Mouse (Mus musculus): ENCODE measurements around the gene Stab1. TPM values are rescaled to one million over a fixed set of nuclear protein-coding genes. Genes with fewer than 3 reads are reported as not detected.

Gene Stab1
- polyA plus RNA-seq, 1 experiment from 2014 or later = 12.9 TPM

DNA sequence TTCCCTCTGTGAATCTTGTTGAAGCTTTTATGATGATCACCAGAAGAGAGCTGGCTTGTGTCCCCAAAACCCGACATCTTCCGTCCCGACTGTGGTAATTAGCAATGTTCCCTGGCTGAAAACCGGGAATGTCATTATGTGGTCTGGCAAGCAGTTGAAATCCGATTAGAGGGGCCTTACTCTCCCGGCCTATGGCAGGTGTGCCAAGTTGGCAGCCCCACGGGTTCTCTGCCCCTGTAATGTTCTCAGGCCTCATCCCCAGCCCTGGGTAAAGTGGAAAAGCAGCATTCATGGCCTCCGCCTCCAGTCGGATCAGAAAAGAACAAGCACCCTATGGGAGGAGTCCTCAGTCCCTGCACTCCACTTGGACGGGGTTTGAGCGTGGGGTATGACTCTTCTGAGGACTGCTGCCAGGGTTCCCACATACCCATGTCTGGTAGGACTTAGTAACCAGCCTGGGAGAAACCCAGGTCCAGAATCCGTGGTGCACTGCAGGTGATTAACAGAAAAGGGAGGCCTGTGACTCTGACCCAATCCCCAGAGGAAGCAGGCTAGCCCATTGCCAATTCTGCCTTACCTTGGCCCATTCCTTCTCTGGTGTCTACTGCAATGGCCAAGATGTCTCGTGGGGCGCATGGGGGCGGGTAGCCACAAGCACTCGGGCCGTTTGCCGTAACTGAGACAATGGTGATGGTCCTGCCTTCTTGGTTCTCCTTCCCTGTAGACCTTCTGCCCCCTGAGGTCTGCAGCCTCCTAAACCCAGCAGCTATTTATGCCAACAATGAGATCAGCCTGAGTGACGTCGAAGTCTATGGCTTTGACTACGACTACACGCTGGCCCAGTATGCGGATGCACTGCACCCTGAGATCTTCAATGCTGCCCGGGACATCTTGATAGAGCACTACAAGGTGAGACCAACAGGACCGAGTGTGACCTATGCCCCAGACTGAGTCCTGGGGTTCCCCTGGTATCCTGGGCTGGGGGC, 34.1 kb downstream of the Stab1 start:
- 65% methylated on average over 25 of the region's 25 CpGs for WGBS
- no peak overlapping the region for H3K4me2 ChIP-seq (replicated peaks)
- H3K27ac ChIP-seq (replicated peaks) = peak overlapping the region; percentile 71
- H3K9me3 ChIP-seq = no peaks in the 10 kb centered on the region
- 0 out of 2 replicates have a peak, but pooled peaks have one; percentile 2 for ATAC-seq (replicated peaks)
- peaks cover 57% of the 10 kb centered on the region for H3K4me1 ChIP-seq
- no peak overlapping the region for H3K4me3 ChIP-seq
- H3K9ac ChIP-seq (replicated peaks) = no peak overlapping the region
- no peaks in the 10 kb centered on the region for H3K27me3 ChIP-seq
- H3K36me3 ChIP-seq = peaks cover 25% of the 10 kb centered on the region

DNA sequence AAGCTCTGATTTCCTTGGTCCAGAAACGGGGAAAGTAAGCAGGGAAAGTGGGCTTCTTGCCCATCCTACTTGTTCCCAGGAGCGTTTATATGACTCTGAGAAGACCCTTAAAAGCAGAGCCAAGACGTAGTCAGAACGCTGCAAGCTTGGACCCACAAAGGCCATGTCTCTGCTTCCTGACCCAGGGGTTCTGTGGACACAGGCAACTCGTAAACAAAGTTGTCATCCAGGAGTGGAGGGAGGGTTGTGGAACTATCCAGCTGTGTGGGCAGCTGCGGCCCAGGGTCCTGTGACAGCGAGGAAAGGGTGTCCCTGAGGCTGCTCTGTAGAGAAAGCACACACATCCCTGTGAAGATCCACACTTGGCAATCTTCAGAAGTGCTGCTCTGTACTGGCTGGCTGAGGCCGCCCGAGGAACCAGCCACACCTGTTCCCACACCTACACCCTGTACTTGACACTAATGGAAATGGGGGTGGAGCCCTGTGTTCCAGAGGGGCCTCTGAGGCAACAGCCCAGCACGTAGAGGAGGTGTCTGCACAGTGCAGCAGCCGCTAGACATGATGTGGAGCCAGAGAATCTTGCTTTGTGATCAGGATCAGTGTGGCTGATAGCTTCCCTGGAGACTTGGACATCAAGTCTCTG, 35.3 kb downstream of the Stab1 start:
- Histone ChIP-seq H3K4me3 (0 out of 2 replicates have a peak overlapping the region, but pooled peaks have one; percentile 2), H3K27ac (replicated peaks) (peak overlapping the region; percentile 71), H3K4me2 (replicated peaks) (peak overlapping the region; percentile 71), H3K9ac (replicated peaks) (0 out of 2 replicates have a peak overlapping the region, but pooled peaks have one; percentile 4), H3K4me1 (peaks cover 60% of the 10 kb centered on the region), H3K36me3 (peaks cover 19% of the 10 kb centered on the region; the same call in 1 of the 2 replicates), H3K9me3 (no peaks in the 10 kb centered on the region), H3K27me3 (no peaks in the 10 kb centered on the region)
- no peak for ATAC-seq (replicated peaks)
- 65% methylated on average over 11 of the region's 11 CpGs for WGBS

DNA sequence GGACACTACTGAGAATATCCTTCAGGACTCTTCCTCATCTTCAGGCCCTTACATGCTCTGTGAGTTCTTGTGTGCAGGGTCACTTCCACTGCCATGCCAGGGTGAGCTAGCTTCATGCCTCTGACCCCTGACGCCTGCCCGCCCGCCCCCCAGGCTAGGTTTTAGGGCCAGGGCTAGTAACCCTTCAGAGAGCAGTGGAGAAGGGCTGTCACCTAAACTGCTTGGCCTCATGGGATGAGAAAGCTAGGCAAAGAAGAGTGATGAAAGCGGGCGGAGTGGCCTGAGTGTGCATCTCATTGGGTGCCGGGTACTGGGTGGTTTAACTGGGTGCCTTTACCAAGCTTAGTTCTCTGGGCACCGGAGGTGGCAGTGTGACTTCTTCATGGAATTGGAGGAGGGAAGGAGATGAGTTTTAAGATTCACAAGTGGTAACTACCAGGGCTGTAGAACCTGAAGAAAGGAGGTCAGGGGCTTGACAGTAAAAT, 35.9 kb downstream of the Stab1 start:
- Histone ChIP-seq H3K27me3 (no peaks in the 10 kb centered on the region), H3K4me1 (peaks cover 61% of the 10 kb centered on the region), H3K9ac (replicated peaks) (0 out of 2 replicates have a peak overlapping the region, but pooled peaks have one; percentile 4), H3K9me3 (no peaks in the 10 kb centered on the region), H3K36me3 (peaks cover 19% of the 10 kb centered on the region; the same call in 1 of the 2 replicates), H3K4me2 (replicated peaks) (peak overlapping the region; percentile 71), H3K4me3 (peak overlapping the region; percentile 75), H3K27ac (replicated peaks) (no peak overlapping the region)
- ATAC-seq (replicated peaks) = no peak
- 85% methylated on average over 7 of the region's 7 CpGs for WGBS

DNA sequence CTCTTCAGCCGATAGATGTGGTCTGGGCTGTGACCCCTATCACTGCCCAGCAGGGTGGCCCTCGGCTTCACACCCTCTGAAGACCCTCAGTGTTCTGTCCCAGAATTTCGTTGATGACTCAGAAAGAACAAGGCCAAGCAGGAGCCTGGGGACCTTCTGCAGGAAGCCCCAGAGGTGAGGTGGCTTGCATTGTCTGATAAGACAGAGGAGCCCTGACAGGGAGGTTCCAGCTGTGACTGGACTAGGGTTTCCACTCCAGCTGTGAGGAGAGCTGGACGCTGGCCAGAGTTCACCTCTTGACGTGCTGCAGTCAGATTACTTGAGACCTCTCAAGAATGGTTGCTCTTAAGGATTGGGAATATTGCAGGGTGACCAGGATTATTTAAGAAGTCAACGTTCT, 36.4 kb downstream of the Stab1 start:
- 9% methylated on average over 6 of the region's 6 CpGs for WGBS
- H3K36me3 ChIP-seq = peaks cover 18% of the 10 kb centered on the region; the same call in 1 of the 2 replicates
- peak overlapping the region; percentile 71 for H3K4me2 ChIP-seq (replicated peaks)
- H3K27ac ChIP-seq (replicated peaks) = no peak overlapping the region
- ATAC-seq (replicated peaks) = no peak
- no peaks in the 10 kb centered on the region for H3K9me3 ChIP-seq
- no peak overlapping the region for H3K9ac ChIP-seq (replicated peaks)
- H3K4me3 ChIP-seq = peak overlapping the region; percentile 75
- H3K27me3 ChIP-seq = no peaks in the 10 kb centered on the region
- peaks cover 66% of the 10 kb centered on the region for H3K4me1 ChIP-seq

DNA sequence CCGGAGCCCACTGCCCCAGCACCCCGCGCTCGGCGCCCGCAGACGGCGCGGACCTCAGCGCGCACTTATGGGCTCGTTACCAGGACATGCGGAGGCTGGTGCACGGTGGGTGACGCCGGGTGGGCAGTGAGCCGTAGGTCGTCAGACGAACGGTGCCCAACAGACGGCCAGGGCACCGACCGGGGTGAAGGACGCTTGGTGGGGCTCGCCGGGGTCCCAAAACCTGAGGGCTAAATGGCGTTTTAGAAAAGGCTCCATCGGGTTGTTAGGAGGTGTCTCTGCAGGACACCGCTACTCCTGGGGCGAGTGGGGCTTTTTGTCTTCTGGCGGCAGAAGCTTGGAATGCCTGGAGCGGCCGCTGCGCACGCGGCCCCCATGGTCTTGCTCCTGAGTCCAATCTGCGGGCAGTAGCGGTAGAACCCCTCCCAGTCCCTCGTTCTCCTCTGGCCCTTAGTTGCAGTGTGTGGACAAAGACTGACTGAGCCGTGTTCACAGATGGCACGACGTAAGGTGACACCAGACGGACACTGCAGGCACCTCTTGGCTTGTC, 37.1 kb downstream of the Stab1 start:
- H3K4me2 ChIP-seq (replicated peaks) = peak overlapping the region; percentile 71
- peaks cover 73% of the 10 kb centered on the region for H3K4me1 ChIP-seq
- H3K9me3 ChIP-seq = no peaks in the 10 kb centered on the region
- H3K4me3 ChIP-seq = peak overlapping the region; percentile 75
- peak overlapping the region; percentile 89 for H3K27ac ChIP-seq (replicated peaks)
- H3K36me3 ChIP-seq = peaks cover 11% of the 10 kb centered on the region; the same call in 1 of the 2 replicates
- H3K9ac ChIP-seq (replicated peaks) = peak overlapping the region; percentile 72
- ATAC-seq (replicated peaks) = 0 out of 2 replicates have a peak, but pooled peaks have one; percentile 0
- under 1% methylated on average over 43 of the region's 43 CpGs for WGBS
- H3K27me3 ChIP-seq = no peaks in the 10 kb centered on the region

DNA sequence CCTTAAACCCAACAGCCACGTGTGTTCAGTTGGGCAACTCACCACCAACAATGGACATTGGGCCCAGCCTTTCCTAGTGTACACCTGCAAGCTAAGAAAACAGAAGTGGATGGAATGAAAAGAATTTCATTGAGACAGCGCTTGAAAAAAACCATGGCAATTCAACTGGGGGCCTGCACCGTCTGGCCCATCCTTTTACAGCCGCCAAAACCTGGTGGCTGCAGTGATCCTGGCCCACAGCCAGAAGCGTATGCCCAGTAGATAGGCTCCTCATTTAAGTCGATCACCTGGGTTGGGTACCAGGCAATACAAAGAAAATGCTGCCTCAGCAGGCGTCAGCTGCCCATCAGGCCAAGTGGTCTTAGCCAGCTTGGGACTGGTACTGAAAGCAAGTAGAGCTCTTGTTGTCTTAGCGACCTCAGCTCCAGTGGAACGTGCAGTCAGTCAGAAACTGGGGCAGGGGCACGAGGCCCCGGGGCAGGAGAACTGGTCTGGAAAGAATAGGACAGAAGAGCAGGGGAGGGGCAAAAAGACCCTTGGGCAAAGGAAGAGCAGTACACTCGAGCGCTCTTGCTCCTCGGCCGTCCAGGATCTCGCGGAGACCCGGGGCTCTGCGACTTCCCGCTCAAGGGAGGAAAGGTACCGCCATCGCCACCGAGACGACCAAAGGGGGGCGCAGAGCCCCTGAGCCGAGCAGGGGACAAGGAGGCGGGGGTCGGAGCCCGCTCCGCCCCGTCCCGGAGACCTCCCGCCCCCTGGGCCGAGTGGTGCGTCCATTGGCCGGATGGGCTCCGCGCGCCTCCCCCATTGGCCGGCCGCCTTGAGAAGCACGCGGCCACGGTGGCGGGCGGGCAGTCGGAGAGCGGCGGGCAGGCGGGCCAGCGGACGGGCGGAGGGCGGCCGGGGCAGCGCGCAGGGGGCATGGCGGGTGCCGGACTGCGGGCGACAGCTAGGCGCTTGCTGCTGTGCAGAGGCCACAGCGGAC, 37.9 kb downstream of the Stab1 start, which contains the start of gene Nt5dc2:
Gene Nt5dc2, plus strand, starts transcription at position 818 of the 985 bp plus-strand sequence.
- WGBS = 3% methylated on average over 60 of the region's 63 CpGs
- H3K4me1 ChIP-seq = peaks cover 79% of the 10 kb centered on the region

DNA sequence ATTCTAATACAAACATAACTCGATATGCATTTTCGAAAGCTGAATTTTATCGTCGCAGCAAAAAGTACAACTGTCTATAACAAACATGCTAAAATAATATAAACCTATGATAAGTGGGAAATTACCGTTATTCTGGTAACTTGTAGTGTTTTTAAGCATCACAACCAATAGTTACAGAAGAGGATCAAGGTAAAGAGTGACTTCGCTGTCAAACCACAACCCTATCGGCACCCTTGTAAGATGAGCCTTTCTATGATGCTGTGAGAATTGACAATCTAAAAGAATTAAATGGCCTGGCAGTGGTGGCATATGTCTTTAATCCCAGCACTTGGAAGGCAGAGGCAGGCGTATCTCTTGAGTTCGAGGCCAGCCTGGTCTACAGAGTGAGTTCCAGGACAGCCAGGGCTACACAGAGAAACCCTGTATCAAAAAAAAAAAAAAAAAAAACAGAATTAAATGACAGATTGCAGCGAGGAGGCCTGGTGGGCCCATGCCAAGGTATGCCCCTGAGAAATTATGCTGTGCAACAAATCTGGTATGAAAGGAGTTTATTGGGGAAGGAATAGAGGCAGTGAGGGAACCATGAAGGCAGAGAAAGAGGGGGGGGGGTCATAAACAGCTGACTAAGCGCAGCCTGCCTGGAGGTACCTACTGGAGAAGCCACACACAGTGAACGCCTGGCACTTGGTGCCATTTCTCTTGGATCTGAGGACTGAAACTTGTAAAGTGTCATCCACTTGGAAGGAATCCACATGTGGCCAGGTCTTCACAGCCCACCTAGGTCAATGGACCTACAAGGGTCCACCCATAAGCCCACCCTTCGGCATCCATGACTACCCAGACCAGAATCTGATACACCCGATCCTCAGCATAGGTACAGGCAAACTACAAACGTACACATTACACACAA, 38.9 kb downstream of the Stab1 start:
- no peak for ATAC-seq (replicated peaks)
- H3K4me2 ChIP-seq (replicated peaks) = peak overlapping the region; percentile 87
- peak overlapping the region; percentile 90 for H3K4me3 ChIP-seq
- peaks cover 74% of the 10 kb centered on the region for H3K4me1 ChIP-seq
- H3K9ac ChIP-seq (replicated peaks) = peak overlapping the region; percentile 45
- no peaks in the 10 kb centered on the region for H3K27me3 ChIP-seq
- H3K27ac ChIP-seq (replicated peaks) = peak overlapping the region; percentile 89
- H3K9me3 ChIP-seq = no peaks in the 10 kb centered on the region
- WGBS = 64% methylated on average over 15 of the region's 15 CpGs
- no peaks in the 10 kb centered on the region for H3K36me3 ChIP-seq

More for the DNA sequence above, 37.9 kb downstream of the Stab1 start, which contains the start of gene Nt5dc2:
- Histone ChIP-seq H3K4me3 (peak within 1 kb of the TSS; percentile 75), H3K4me2 (replicated peaks) (peak within 1 kb of the TSS; percentile 71), H3K27ac (replicated peaks) (peak within 1 kb of the TSS; percentile 89), H3K9ac (replicated peaks) (peak within 1 kb of the TSS; percentile 72), H3K9me3 (no peaks in the 10 kb centered on the region), H3K36me3 (0 out of 2 replicates have a peak, but pooled peaks cover 4% of the 10 kb centered on the region), H3K27me3 (no peaks in the 10 kb centered on the region)
- peak; percentile 58 for ATAC-seq (replicated peaks)

DNA sequence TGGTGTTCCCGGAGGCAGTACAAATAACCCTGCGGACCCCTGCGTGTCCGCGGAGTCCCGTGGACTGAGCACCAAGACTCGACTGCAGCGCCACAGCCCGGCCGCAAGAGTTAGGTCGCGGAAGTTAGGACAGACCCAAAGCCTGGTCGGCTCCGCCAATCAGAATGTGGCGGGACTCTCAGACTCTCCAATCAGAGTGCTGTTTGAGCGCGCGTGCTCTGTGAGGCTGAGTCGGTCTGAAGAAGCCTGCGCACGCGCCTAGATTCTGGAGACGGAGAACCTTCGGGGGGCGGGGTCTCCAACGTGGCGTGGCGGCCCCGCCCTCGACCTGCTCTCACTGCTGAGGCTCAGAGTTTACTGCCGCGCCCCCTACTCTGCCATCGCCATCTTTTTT, 39.6 kb downstream of the Stab1 start, which contains the start of gene Smim4:
Gene Smim4, minus strand, starts transcription at position 131 of the 394 bp plus-strand sequence.
- no peaks in the 10 kb centered on the region for H3K9me3 ChIP-seq
- peak; percentile 96 for ATAC-seq (replicated peaks)
- H3K36me3 ChIP-seq = peaks cover under 1% of the 10 kb centered on the region; the same call in 1 of the 2 replicates
- under 1% methylated on average over 33 of the region's 33 CpGs for WGBS
- H3K27me3 ChIP-seq = no peaks in the 10 kb centered on the region
- H3K9ac ChIP-seq (replicated peaks) = peak within 1 kb of the TSS; percentile 74
- peak within 1 kb of the TSS; percentile 89 for H3K27ac ChIP-seq (replicated peaks)
- peak within 1 kb of the TSS; percentile 90 for H3K4me3 ChIP-seq
- peak within 1 kb of the TSS; percentile 87 for H3K4me2 ChIP-seq (replicated peaks)
- H3K4me1 ChIP-seq = peaks cover 67% of the 10 kb centered on the region

DNA sequence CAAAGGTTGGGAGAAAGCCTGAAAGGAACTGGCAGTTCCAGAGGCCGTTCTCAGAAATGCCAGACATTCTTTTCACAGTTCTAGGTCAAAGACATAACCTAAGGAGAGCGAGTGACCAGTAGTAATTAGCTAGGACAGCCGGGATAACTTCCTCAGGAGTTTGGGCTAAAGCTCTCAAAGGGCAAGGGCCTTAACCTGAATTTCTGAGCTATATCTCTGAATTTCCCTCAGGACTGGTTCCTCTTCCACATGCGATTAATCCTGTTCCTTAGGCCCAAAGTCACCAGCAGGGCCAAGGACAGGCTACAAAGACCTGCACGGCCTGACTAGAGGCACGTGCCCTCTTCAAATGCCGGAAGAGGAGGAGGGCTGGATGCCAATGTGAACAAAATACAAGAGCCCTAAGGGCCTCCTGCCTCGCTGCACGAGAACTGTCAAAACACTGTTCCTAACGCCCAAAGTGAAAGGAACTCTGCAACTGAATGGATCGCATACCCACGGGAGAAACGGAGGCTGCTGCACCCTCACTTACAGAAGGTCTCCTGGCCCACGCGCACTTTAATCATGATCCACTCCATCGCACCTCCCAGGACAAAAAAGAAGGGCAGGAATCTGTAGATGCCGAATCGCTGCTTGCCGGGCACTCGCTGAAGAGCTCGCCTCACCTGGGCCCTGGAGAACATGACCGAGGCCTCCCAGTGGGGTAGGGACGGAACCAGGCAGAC, 40.2 kb downstream of the Stab1 start:
- 1% methylated on average over 23 of the region's 23 CpGs for WGBS
- H3K4me2 ChIP-seq (replicated peaks) = peak overlapping the region; percentile 87
- H3K4me3 ChIP-seq = peak overlapping the region; percentile 90
- peaks cover 6% of the 10 kb centered on the region for H3K36me3 ChIP-seq
- H3K9me3 ChIP-seq = no peaks in the 10 kb centered on the region
- peak overlapping the region; percentile 89 for H3K27ac ChIP-seq (replicated peaks)
- peak overlapping the region; percentile 74 for H3K9ac ChIP-seq (replicated peaks)
- no peaks in the 10 kb centered on the region for H3K27me3 ChIP-seq
- ATAC-seq (replicated peaks) = peak; percentile 11; the same call in 1 of the 2 replicates
- peaks cover 61% of the 10 kb centered on the region for H3K4me1 ChIP-seq
